Mouse (Mus musculus) embryonic fibroblast, embryonic 13.5 days (primary cell): ENCODE results near the gene Spop.

ENCODE experiments used
- CTCF ChIP-seq: IDR thresholded peaks from 2 replicates; pipeline ENCODE4 v1.5.1; 2011; ENCODE audit warnings: mild to moderate bottlenecking, control low read depth, low read length, moderate library complexity, borderline replicate concordance; ENCODE audit not compliant: insufficient read depth
- POLR2A ChIP-seq: IDR thresholded peaks from 2 replicates; pipeline ENCODE4 v1.6.1; 2011; ENCODE audit warnings: low read depth, mild to moderate bottlenecking, control low read depth, low read length, moderate library complexity

DNA sequence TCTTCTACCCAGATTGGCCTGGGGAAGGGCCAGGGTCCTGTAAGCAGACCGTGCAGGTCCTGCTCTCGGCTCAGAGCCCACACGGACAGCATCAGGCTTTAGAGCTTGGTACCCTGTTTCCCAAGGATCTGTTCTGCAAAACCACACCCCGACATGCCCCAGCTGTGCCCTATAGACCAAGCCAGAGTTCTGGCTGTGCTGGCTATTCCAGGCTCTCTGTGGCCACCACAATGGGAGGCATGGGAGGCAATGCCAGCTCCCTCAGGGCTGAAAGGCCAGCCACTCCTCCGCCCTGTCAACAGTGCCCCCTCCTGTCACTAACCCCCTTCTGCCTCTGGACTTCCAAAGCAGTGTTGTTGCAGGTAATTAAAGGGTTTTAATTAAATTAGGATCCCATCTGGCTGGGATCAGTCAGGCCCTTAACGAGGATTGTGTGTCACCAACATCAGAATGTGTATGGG is 90.4 kb downstream of the Spop start:
- TF ChIP-seq POLR2A: no peak
- TF ChIP-seq CTCF: no peak
